Mouse (Mus musculus) gastrocnemius, postnatal 14 days (tissue): ENCODE results near the gene Psmb11. TPM values are rescaled to one million over a fixed set of nuclear protein-coding genes. Genes with fewer than 3 reads are reported as not detected.

Experiments
- DNase-seq: peaks from one replicate; pipeline ENCODE4 v3.0.0; 2021; ENCODE audit warnings: mixed read lengths
- intact Hi-C: fragments of 180-260 bp; cut with DNase I; formaldehyde crosslinking; loops from one replicate; pipeline ENCODE4 v1.15.1; 2025; ENCODE audit warnings: low total_unique reads
- total RNA-seq, 2 experiments: library from RNA; stranded (reverse); gene quantifications; 2 replicates each; pipeline ENCODE4 v1.2.3; 2021

Psmb11 gene
- total RNA-seq, 2 experiments from 2014 or later = not detected

- DNase-seq = no peak
- intact Hi-C loops = no loop called here
Observed at GRCm38 (mm10) chr14:54634182-54634581, 12.9 kb downstream of the Psmb11 start.

- intact Hi-C loops = loop anchor here (5.0 kb wide), 1 partner anchor 55 kb away; no protein-coding TSS in a partner anchor
- DNase-seq = peak; percentile 39
Observed at GRCm38 (mm10) chr14:54636954-54637353, 15.7 kb downstream of the Psmb11 start.

GRCm38 (mm10) chr14:54638210-54638609 lies 17.0 kb downstream of the Psmb11 start:
- intact Hi-C loops = loop anchor here (5.0 kb wide), 1 partner anchor 56 kb away; no protein-coding TSS in a partner anchor
- no peak for DNase-seq

- intact Hi-C loops = loop anchor here (5.0 kb wide), 1 partner anchor 73 kb away; no protein-coding TSS in a partner anchor
- DNase-seq = no peak
Observed at GRCm38 (mm10) chr14:54640121-54640520, 18.9 kb downstream of the Psmb11 start.

GRCm38 (mm10) chr14:54640946-54641304 lies 19.7 kb downstream of the Psmb11 start, which contains the start of gene Gm17606:
TSS of gene Gm17606 (plus strand) at chr14:54640952.
- intact Hi-C loops = loop anchor here (5.0 kb wide), 1 partner anchor 74 kb away; no protein-coding TSS in a partner anchor
- DNase-seq = no peak

GRCm38 (mm10) chr14:54641305-54641969 lies 20.2 kb downstream of the Psmb11 start, which contains the start of gene Cdh24:
TSS of gene Cdh24 (minus strand) at chr14:54641364.
- DNase-seq = peak; percentile 87
- intact Hi-C loops = loop anchor here (5.0 kb wide), 1 partner anchor 74 kb away; no protein-coding TSS in a partner anchor

- no peak for DNase-seq
Observed at GRCm38 (mm10) chr14:54642224-54642944, 21.2 kb downstream of the Psmb11 start.

GRCm38 (mm10) chr14:54643011-54643410 lies 21.8 kb downstream of the Psmb11 start:
- DNase-seq = no peak
- intact Hi-C loops = loop anchor here (5.0 kb wide), 1 partner anchor 76 kb away; no protein-coding TSS in a partner anchor

More at GRCm38 (mm10) chr14:54642224-54642944, 21.2 kb downstream of the Psmb11 start:
- intact Hi-C loops = loop anchor here (5.0 kb wide), 1 partner anchor 75 kb away; no protein-coding TSS in a partner anchor

GRCm38 (mm10) chr14:54644294-54644693 lies 23.1 kb downstream of the Psmb11 start:
- DNase-seq = no peak
- intact Hi-C loops = loop anchor here (5.0 kb wide), 1 partner anchor 77 kb away; no protein-coding TSS in a partner anchor

- intact Hi-C loops = no loop called here
- no peak for DNase-seq
Observed at GRCm38 (mm10) chr14:54646455-54646854, 25.2 kb downstream of the Psmb11 start.

- intact Hi-C loops = no loop called here
- no peak for DNase-seq
Observed at GRCm38 (mm10) chr14:54646898-54647636, 25.8 kb downstream of the Psmb11 start.

- intact Hi-C loops = no loop called here
- no peak for DNase-seq
Observed at GRCm38 (mm10) chr14:54647900-54648299, 26.7 kb downstream of the Psmb11 start.

GRCm38 (mm10) chr14:54650621-54651454 lies 29.6 kb downstream of the Psmb11 start:
- intact Hi-C loops = loop anchor here (5.0 kb wide), 1 partner anchor 51 kb away; no protein-coding TSS in a partner anchor
- peak; percentile 80 for DNase-seq

- intact Hi-C loops = loop anchor here (5.0 kb wide), 1 partner anchor 51 kb away; no protein-coding TSS in a partner anchor
Observed at GRCm38 (mm10) chr14:54651556-54651955, 30.3 kb downstream of the Psmb11 start.

GRCm38 (mm10) chr14:54652787-54653186 lies 31.6 kb downstream of the Psmb11 start:
- intact Hi-C loops = loop anchor here (5.0 kb wide), 1 partner anchor 50 kb away; no protein-coding TSS in a partner anchor
- DNase-seq = no peak

More at GRCm38 (mm10) chr14:54651556-54651955, 30.3 kb downstream of the Psmb11 start:
- no peak for DNase-seq

- intact Hi-C loops = loop anchor here (5.0 kb wide), 1 partner anchor 49 kb away; no protein-coding TSS in a partner anchor
- peak; percentile 86 for DNase-seq
Observed at GRCm38 (mm10) chr14:54653496-54653895, 32.3 kb downstream of the Psmb11 start.

GRCm38 (mm10) chr14:54660009-54660408 lies 38.8 kb downstream of the Psmb11 start:
- no peak for DNase-seq
- intact Hi-C loops = no loop called here

- intact Hi-C loops = no loop called here
- no peak for DNase-seq
Observed at GRCm38 (mm10) chr14:54664477-54665222, 43.4 kb downstream of the Psmb11 start.
